Mouse (Mus musculus) ovary, adult 18-20 months (tissue): Measurements from ENCODE around the gene Htra1.

Experiments used
- DNase-seq: peaks from one replicate; pipeline ENCODE4 v3.0.0; 2022; ENCODE audit warnings: low spot score, mixed read lengths

Htra1 gene

GRCm38 (mm10) chr7:130966876-130967275 is 31.0 kb downstream of the Htra1 start:
- DNase-seq = no peak

- DNase-seq = no peak
These were observed 32.0 kb downstream of the Htra1 start for GRCm38 (mm10) chr7:130967901-130968300.

GRCm38 (mm10) chr7:130968537-130968936 is 32.6 kb downstream of the Htra1 start:
- DNase-seq = peak; percentile 41

- DNase-seq = no peak
These were observed 33.2 kb downstream of the Htra1 start for GRCm38 (mm10) chr7:130969076-130969475.

GRCm38 (mm10) chr7:130969507-130969906 is 33.6 kb downstream of the Htra1 start:
- DNase-seq = no peak

GRCm38 (mm10) chr7:130972767-130973166 is 36.9 kb downstream of the Htra1 start:
- no peak for DNase-seq

- DNase-seq = no peak
These were observed 40.5 kb downstream of the Htra1 start for GRCm38 (mm10) chr7:130976305-130976935.

GRCm38 (mm10) chr7:130977794-130978521 is 42.0 kb downstream of the Htra1 start:
- DNase-seq = peak; percentile 73

GRCm38 (mm10) chr7:130978545-130978944 is 42.6 kb downstream of the Htra1 start:
- no peak for DNase-seq

GRCm38 (mm10) chr7:130980130-130980529 is 44.2 kb downstream of the Htra1 start:
- DNase-seq = no peak

GRCm38 (mm10) chr7:130982371-130982770 is 46.5 kb downstream of the Htra1 start:
- DNase-seq = no peak

GRCm38 (mm10) chr7:130982881-130983280 is 47.0 kb downstream of the Htra1 start:
- no peak for DNase-seq

- DNase-seq = no peak
These were observed 48.4 kb downstream of the Htra1 start for GRCm38 (mm10) chr7:130984294-130984693.

- no peak for DNase-seq
These were observed 49.3 kb downstream of the Htra1 start for GRCm38 (mm10) chr7:130985193-130985592.

- no peak for DNase-seq
These were observed 49.8 kb downstream of the Htra1 start for GRCm38 (mm10) chr7:130985716-130986115.

- no peak for DNase-seq
These were observed 52.2 kb downstream of the Htra1 start for GRCm38 (mm10) chr7:130988146-130988545.

GRCm38 (mm10) chr7:130989371-130989770 is 53.5 kb downstream of the Htra1 start:
- no peak for DNase-seq

GRCm38 (mm10) chr7:130991174-130991789 is 55.4 kb downstream of the Htra1 start:
- no peak for DNase-seq

GRCm38 (mm10) chr7:130993907-130994306 is 58.0 kb downstream of the Htra1 start:
- DNase-seq = no peak

- DNase-seq = no peak
These were observed 66.2 kb downstream of the Htra1 start for GRCm38 (mm10) chr7:131001976-131002726.

- DNase-seq = no peak
These were observed 68.2 kb downstream of the Htra1 start for GRCm38 (mm10) chr7:131004071-131004470.

GRCm38 (mm10) chr7:131007221-131007620 is 71.3 kb downstream of the Htra1 start:
- DNase-seq = no peak
